Mouse (Mus musculus): ENCODE data around the gene Kcnt1. TPM values are rescaled to one million over a fixed set of nuclear protein-coding genes. Genes with fewer than 3 reads are reported as not detected.

Gene Kcnt1
- polyA plus RNA-seq, 1 experiment from 2014 or later = 1.0 TPM

- Histone ChIP-seq H3K4me3 (no peak overlapping the region), H3K9me3 (no peaks in the 10 kb centered on the region), H3K27ac (no peak overlapping the region), H3K4me1 (replicated peaks) (no peaks in the 10 kb centered on the region; the same call in 1 of the 2 replicates), H3K27me3 (ENCODE audit: insufficient read depth, poor library complexity, severe bottlenecking) (no peaks in the 10 kb centered on the region), H3K36me3 (no peaks in the 10 kb centered on the region)
- 65% methylated on average over 3 of the region's 3 CpGs for WGBS
- DNase-seq (ENCODE audit: low spot score) = no peak
Observed at GRCm38 (mm10) chr2:25852626-25853025, 10.9 kb upstream of the Kcnt1 start.

GRCm38 (mm10) chr2:25853998-25854397 lies 9.5 kb upstream of the Kcnt1 start:
- no peak overlapping the region for H3K27ac ChIP-seq
- DNase-seq (ENCODE audit: low spot score) = no peak
- H3K4me3 ChIP-seq = no peak overlapping the region
- H3K27me3 ChIP-seq (ENCODE audit: insufficient read depth, poor library complexity, severe bottlenecking) = no peaks in the 10 kb centered on the region
- H3K4me1 ChIP-seq (replicated peaks) = no peaks in the 10 kb centered on the region; the same call in 1 of the 2 replicates
- H3K9me3 ChIP-seq = no peaks in the 10 kb centered on the region
- 83% methylated on average over 5 of the region's 5 CpGs for WGBS
- no peaks in the 10 kb centered on the region for H3K36me3 ChIP-seq

GRCm38 (mm10) chr2:25859891-25860290 lies 3.6 kb upstream of the Kcnt1 start:
- H3K4me3 ChIP-seq = no peak overlapping the region
- 87% methylated on average over 3 of the region's 3 CpGs for WGBS

GRCm38 (mm10) chr2:25862038-25862437 lies 1.5 kb upstream of the Kcnt1 start:
- Histone ChIP-seq H3K27me3 (ENCODE audit: insufficient read depth, poor library complexity, severe bottlenecking) (peaks cover 48% of the 10 kb centered on the region), H3K4me3 (no peak overlapping the region), H3K36me3 (no peaks in the 10 kb centered on the region), H3K4me1 (replicated peaks) (peaks cover 24% of the 10 kb centered on the region), H3K9me3 (no peaks in the 10 kb centered on the region), H3K27ac (no peak overlapping the region)
- no peak for DNase-seq (ENCODE audit: low spot score)
- WGBS = 75% methylated on average over 2 of the region's 2 CpGs

More at GRCm38 (mm10) chr2:25859891-25860290, 3.6 kb upstream of the Kcnt1 start:
- Histone ChIP-seq H3K9me3 (no peaks in the 10 kb centered on the region), H3K4me1 (replicated peaks) (peaks cover 24% of the 10 kb centered on the region), H3K27ac (no peak overlapping the region), H3K36me3 (no peaks in the 10 kb centered on the region), H3K27me3 (ENCODE audit: insufficient read depth, poor library complexity, severe bottlenecking) (peaks cover 28% of the 10 kb centered on the region)
- DNase-seq (ENCODE audit: low spot score) = no peak

GRCm38 (mm10) chr2:25862696-25863270 lies 751 bp upstream of the Kcnt1 start:
- peak overlapping the region; percentile 71; the same call in 1 of the 2 replicates for H3K4me3 ChIP-seq
- peaks cover 48% of the 10 kb centered on the region for H3K27me3 ChIP-seq (ENCODE audit: insufficient read depth, poor library complexity, severe bottlenecking)
- DNase-seq (ENCODE audit: low spot score) = no peak
- H3K36me3 ChIP-seq = no peaks in the 10 kb centered on the region
- no peaks in the 10 kb centered on the region for H3K9me3 ChIP-seq
- 70% methylated on average over 5 of the region's 5 CpGs for WGBS
- peaks cover 24% of the 10 kb centered on the region for H3K4me1 ChIP-seq (replicated peaks)
- H3K27ac ChIP-seq = no peak overlapping the region

GRCm38 (mm10) chr2:25864230-25864629 lies 696 bp downstream of the Kcnt1 start:
- H3K9me3 ChIP-seq = no peaks in the 10 kb centered on the region
- WGBS = 6% methylated on average over 18 of the region's 18 CpGs
- peak overlapping the region; percentile 71 for H3K4me3 ChIP-seq
- no peaks in the 10 kb centered on the region for H3K36me3 ChIP-seq
- H3K27ac ChIP-seq = peak overlapping the region; percentile 62; the same call in 1 of the 2 replicates
- peak; percentile 8 for DNase-seq (ENCODE audit: low spot score)
- H3K4me1 ChIP-seq (replicated peaks) = peaks cover 24% of the 10 kb centered on the region
- peaks cover 50% of the 10 kb centered on the region for H3K27me3 ChIP-seq (ENCODE audit: insufficient read depth, poor library complexity, severe bottlenecking)

- WGBS = 28% methylated on average over 4 of the region's 4 CpGs
- H3K27me3 ChIP-seq (ENCODE audit: insufficient read depth, poor library complexity, severe bottlenecking) = peaks cover 50% of the 10 kb centered on the region
Observed at GRCm38 (mm10) chr2:25865412-25865811, 1.9 kb downstream of the Kcnt1 start.

GRCm38 (mm10) chr2:25866656-25867055 lies 3.1 kb downstream of the Kcnt1 start:
- Histone ChIP-seq H3K4me1 (replicated peaks) (peaks cover 24% of the 10 kb centered on the region), H3K27me3 (ENCODE audit: insufficient read depth, poor library complexity, severe bottlenecking) (peaks cover 50% of the 10 kb centered on the region), H3K4me3 (no peak overlapping the region), H3K36me3 (no peaks in the 10 kb centered on the region), H3K27ac (no peak overlapping the region), H3K9me3 (no peaks in the 10 kb centered on the region)
- DNase-seq (ENCODE audit: low spot score) = no peak
- 62% methylated on average over 5 of the region's 5 CpGs for WGBS

More at GRCm38 (mm10) chr2:25865412-25865811, 1.9 kb downstream of the Kcnt1 start:
- H3K4me1 ChIP-seq (replicated peaks) = peaks cover 24% of the 10 kb centered on the region
- no peak for DNase-seq (ENCODE audit: low spot score)
- H3K27ac ChIP-seq = no peak overlapping the region
- no peaks in the 10 kb centered on the region for H3K36me3 ChIP-seq
- H3K4me3 ChIP-seq = no peak overlapping the region
- no peaks in the 10 kb centered on the region for H3K9me3 ChIP-seq

GRCm38 (mm10) chr2:25877250-25877735 lies 13.8 kb downstream of the Kcnt1 start:
- Histone ChIP-seq H3K4me1 (replicated peaks) (peaks cover 9% of the 10 kb centered on the region), H3K9me3 (no peaks in the 10 kb centered on the region), H3K27me3 (ENCODE audit: insufficient read depth, poor library complexity, severe bottlenecking) (peaks cover 38% of the 10 kb centered on the region), H3K27ac (peak overlapping the region; percentile 78), H3K4me3 (peak overlapping the region; percentile 61), H3K36me3 (no peaks in the 10 kb centered on the region)
- 29% methylated on average over 7 of the region's 7 CpGs for WGBS
- DNase-seq (ENCODE audit: low spot score) = no peak

- DNase-seq (ENCODE audit: low spot score) = peak; percentile 10
- Histone ChIP-seq H3K4me1 (replicated peaks) (peaks cover 9% of the 10 kb centered on the region), H3K9me3 (no peaks in the 10 kb centered on the region), H3K36me3 (no peaks in the 10 kb centered on the region), H3K4me3 (peak overlapping the region; percentile 61), H3K27me3 (ENCODE audit: insufficient read depth, poor library complexity, severe bottlenecking) (peaks cover 38% of the 10 kb centered on the region), H3K27ac (peak overlapping the region; percentile 78)
- WGBS = 3% methylated on average over 49 of the region's 49 CpGs
Observed at GRCm38 (mm10) chr2:25877736-25878268, 14.3 kb downstream of the Kcnt1 start.

GRCm38 (mm10) chr2:25878516-25878915 lies 15.0 kb downstream of the Kcnt1 start:
- H3K27me3 ChIP-seq (ENCODE audit: insufficient read depth, poor library complexity, severe bottlenecking) = peaks cover 38% of the 10 kb centered on the region
- H3K4me3 ChIP-seq = no peak overlapping the region
- no peaks in the 10 kb centered on the region for H3K36me3 ChIP-seq
- H3K4me1 ChIP-seq (replicated peaks) = peaks cover 9% of the 10 kb centered on the region
- 79% methylated on average over 2 of the region's 2 CpGs for WGBS
- DNase-seq (ENCODE audit: low spot score) = no peak
- no peak overlapping the region for H3K27ac ChIP-seq
- H3K9me3 ChIP-seq = no peaks in the 10 kb centered on the region

- Histone ChIP-seq H3K4me1 (replicated peaks) (peaks cover 9% of the 10 kb centered on the region), H3K27me3 (ENCODE audit: insufficient read depth, poor library complexity, severe bottlenecking) (peaks cover 38% of the 10 kb centered on the region), H3K36me3 (no peaks in the 10 kb centered on the region), H3K4me3 (no peak overlapping the region), H3K9me3 (no peaks in the 10 kb centered on the region), H3K27ac (no peak overlapping the region)
- DNase-seq (ENCODE audit: low spot score) = no peak
- WGBS = 76% methylated on average over 4 of the region's 4 CpGs
Observed at GRCm38 (mm10) chr2:25879061-25879460, 15.5 kb downstream of the Kcnt1 start.

- Histone ChIP-seq H3K4me3 (no peak overlapping the region), H3K9me3 (no peaks in the 10 kb centered on the region), H3K27ac (no peak overlapping the region), H3K27me3 (ENCODE audit: insufficient read depth, poor library complexity, severe bottlenecking) (peaks cover 27% of the 10 kb centered on the region), H3K4me1 (replicated peaks) (peaks cover 8% of the 10 kb centered on the region), H3K36me3 (no peaks in the 10 kb centered on the region)
- 63% methylated on average over 1 of the region's 1 CpGs for WGBS
- no peak for DNase-seq (ENCODE audit: low spot score)
Observed at GRCm38 (mm10) chr2:25882276-25882675, 18.7 kb downstream of the Kcnt1 start.
